Mouse (Mus musculus): ENCODE measurements around the gene H1foo. TPM values are rescaled to one million over a fixed set of nuclear protein-coding genes. Genes with fewer than 3 reads are reported as not detected.

The H1foo gene
- total and polyA plus RNA-seq, 3 experiments = not detected

GRCm38 (mm10) chr6:115932391-115932790 is 12.3 kb upstream of the H1foo start:
- TF ChIP-seq ZMIZ1 (IDR thresholded peaks at IDR 0.05; ENCODE audit: low read depth, low read length) = no peak
- no peak for TF ChIP-seq RCOR1 (IDR thresholded peaks at IDR 0.05; ENCODE audit: low read depth, low read length)
- no peak for TF ChIP-seq MYB (IDR thresholded peaks at IDR 0.05; ENCODE audit: low read depth, low read length)
- TF ChIP-seq TCF12 (IDR thresholded peaks at IDR 0.05; ENCODE audit: low read depth, low read length) = no peak
- TF ChIP-seq RAD21 (IDR thresholded peaks at IDR 0.05; ENCODE audit: low read depth, low read length) = no peak
- TF ChIP-seq TAL1 (IDR thresholded peaks at IDR 0.05; ENCODE audit: low read length) = no peak
- TF ChIP-seq MAZ (IDR thresholded peaks at IDR 0.05; ENCODE audit: low read depth, low read length) = no peak
- no peak for TF ChIP-seq ZKSCAN1 (IDR thresholded peaks at IDR 0.05; ENCODE audit: low read depth, low read length)
- no peak for TF ChIP-seq UBTF (IDR thresholded peaks at IDR 0.05; ENCODE audit: borderline replicate concordance, insufficient read depth, low read depth, low read length)
- TF ChIP-seq MYC (IDR thresholded peaks at IDR 0.05; ENCODE audit: low read depth, low read length) = no peak
- TF ChIP-seq NRF1 (IDR thresholded peaks at IDR 0.05; ENCODE audit: insufficient read depth, low read depth, low read length, poor library complexity, severe bottlenecking) = no peak
- TF ChIP-seq CHD1 (IDR thresholded peaks at IDR 0.05; ENCODE audit: low read depth, low read length) = no peak
- TF ChIP-seq ETS1 (IDR thresholded peaks at IDR 0.05; ENCODE audit: low read depth, low read length) = no peak
- Histone ChIP-seq H3K27me3 (ENCODE audit: control insufficient read depth in 1 of 2, insufficient read depth in 2 of 2, low read length in 2 of 2) (no peaks in the 10 kb centered on the region), H3K79me2 (ENCODE audit: control insufficient read depth, insufficient read depth, low read length, poor library complexity) (no peaks in the 10 kb centered on the region)

GRCm38 (mm10) chr6:115935544-115935943 is 9.2 kb upstream of the H1foo start:
- Histone ChIP-seq H3K27me3 (ENCODE audit: control insufficient read depth in 1 of 2, insufficient read depth in 2 of 2, low read length in 2 of 2) (no peaks in the 10 kb centered on the region), H3K4me1 (ENCODE audit: control insufficient read depth in 1 of 2, insufficient read depth in 2 of 2, low read length in 2 of 2) (0 out of 4 replicates have a peak, but pooled peaks cover 0 to under 1% of the 10 kb centered on the region in 2 experiments), H3K4me3 (ENCODE audit: control insufficient read depth in 1 of 2, insufficient read depth in 1 of 2, low read depth in 2 of 2, low read length in 2 of 2) (no peak overlapping the region), H3K27ac (ENCODE audit: control insufficient read depth, low read depth, low read length) (no peak overlapping the region), H3K9me3 (replicated peaks; ENCODE audit: insufficient read depth, low read length) (no peaks in the 10 kb centered on the region), H3K9ac (ENCODE audit: control insufficient read depth, low read depth, low read length, poor library complexity, severe bottlenecking) (no peak overlapping the region), H3K79me2 (ENCODE audit: control insufficient read depth, insufficient read depth, low read length, poor library complexity) (no peaks in the 10 kb centered on the region), H3K36me3 (ENCODE audit: control insufficient read depth in 1 of 2, insufficient read depth in 2 of 2, low read length in 2 of 2) (no peaks in the 10 kb centered on the region)
- no peak for TF ChIP-seq CHD2 (IDR thresholded peaks at IDR 0.05; ENCODE audit: low read length)
- TF ChIP-seq ZNF384 (IDR thresholded peaks at IDR 0.05; ENCODE audit: low read depth, low read length) = no peak
- no peak for TF ChIP-seq GATA1 (IDR thresholded peaks at IDR 0.05; ENCODE audit: low read depth, low read length)
- no peak for TF ChIP-seq TBP (IDR thresholded peaks at IDR 0.05; ENCODE audit: low read depth, low read length)
- no peak for TF ChIP-seq RCOR1 (IDR thresholded peaks at IDR 0.05; ENCODE audit: low read depth, low read length)
- no peak for TF ChIP-seq SIN3A (IDR thresholded peaks at IDR 0.05; ENCODE audit: low read length)
- TF ChIP-seq MXI1 (IDR thresholded peaks at IDR 0.05; ENCODE audit: low read depth, low read length) = no peak
- TF ChIP-seq ZKSCAN1 (IDR thresholded peaks at IDR 0.05; ENCODE audit: low read depth, low read length) = no peak
- TF ChIP-seq POLR2AphosphoS2 (IDR thresholded peaks at IDR 0.05; ENCODE audit: low read length) = no peak
- TF ChIP-seq TAL1 (IDR thresholded peaks at IDR 0.05; ENCODE audit: low read length) = no peak
- no peak for TF ChIP-seq POLR2A (IDR thresholded peaks at IDR 0.05; ENCODE audit: control insufficient read depth in 1 of 2, insufficient read depth in 1 of 2, low read depth in 1 of 2, low read length in 2 of 2, poor library complexity in 1 of 2)
- no peak for TF ChIP-seq MAX (IDR thresholded peaks at IDR 0.05; ENCODE audit: low read length)
- TF ChIP-seq ETS1 (IDR thresholded peaks at IDR 0.05; ENCODE audit: low read depth, low read length) = no peak
- no peak for TF ChIP-seq JUND (IDR thresholded peaks at IDR 0.05; ENCODE audit: low read depth, low read length)
- no peak for TF ChIP-seq UBTF (IDR thresholded peaks at IDR 0.05; ENCODE audit: borderline replicate concordance, insufficient read depth, low read depth, low read length)
- no peak for TF ChIP-seq RAD21 (IDR thresholded peaks at IDR 0.05; ENCODE audit: low read depth, low read length)
- DNase-seq (ENCODE audit: low read depth, low spot score) = no peak

More at GRCm38 (mm10) chr6:115932391-115932790, 12.3 kb upstream of the H1foo start:
- Histone ChIP-seq H3K4me1 (ENCODE audit: control insufficient read depth in 1 of 2, insufficient read depth in 2 of 2, low read length in 2 of 2) (no peaks in the 10 kb centered on the region), H3K9me3 (replicated peaks; ENCODE audit: insufficient read depth, low read length) (no peaks in the 10 kb centered on the region), H3K36me3 (ENCODE audit: control insufficient read depth in 1 of 2, insufficient read depth in 2 of 2, low read length in 2 of 2) (no peaks in the 10 kb centered on the region), H3K9ac (ENCODE audit: control insufficient read depth, low read depth, low read length, poor library complexity, severe bottlenecking) (no peak overlapping the region), H3K27ac (ENCODE audit: control insufficient read depth, low read depth, low read length) (no peak overlapping the region), H3K4me3 (ENCODE audit: control insufficient read depth in 1 of 2, insufficient read depth in 1 of 2, low read depth in 2 of 2, low read length in 2 of 2) (no peak overlapping the region)
- no peak for DNase-seq (ENCODE audit: low read depth, low spot score)
